Mouse (Mus musculus): Measurements from ENCODE around the gene Lrrc28.

DNA sequence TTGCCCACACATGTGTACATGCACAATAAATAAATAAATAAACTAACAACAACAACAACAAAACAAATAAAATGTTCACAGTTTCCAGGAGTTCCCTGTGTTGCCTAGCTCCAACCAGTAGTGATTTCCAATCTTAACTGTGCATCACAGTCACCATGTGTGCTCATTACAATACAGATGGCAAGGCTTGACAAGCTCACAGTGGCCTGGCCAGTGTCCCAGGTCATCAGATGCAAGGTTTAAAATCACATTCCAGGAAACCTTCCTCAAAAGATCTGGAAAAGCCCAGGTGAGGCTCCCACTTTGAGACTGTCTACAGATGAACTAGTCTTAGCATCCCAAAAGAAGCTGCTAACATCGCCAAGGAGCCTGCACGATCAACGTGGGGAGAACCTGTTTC is 176.9 kb downstream of the Lrrc28 start:
- TF ChIP-seq CTCF (conservative IDR thresholded peaks at IDR 0.05; ENCODE audit: insufficient read depth, insufficient read length, low read depth, low read length), result no peak
- TF ChIP-seq POLR2A (IDR thresholded peaks at IDR 0.05; ENCODE audit: low read depth, low read length), result no peak
